Mouse (Mus musculus) stomach, embryonic 15.5 days (tissue): Measurements from ENCODE around the gene Foxp3. TPM values are rescaled to one million over a fixed set of nuclear protein-coding genes. Genes with fewer than 3 reads are reported as not detected.
A peak's percentile ranks its signal among the peaks of the same experiment; 100 is the strongest.

Source experiments
- ATAC-seq: fragments of 200-750 bp; cut with Nextera tagmentation; 2 replicates; pipeline ENCODE4 v1.8.0; 2017; ENCODE audit warnings: low read depth, moderate number of reproducible peaks, moderate TSS enrichment; ENCODE audit not compliant: insufficient read depth, low FRiP score
- H3K27ac ChIP-seq: fragments of 300-500 bp; sonication (generic); 2 replicates; pipeline ENCODE4 v1.5.1; 2015; ENCODE audit warnings: mild to moderate bottlenecking, inconsistent platforms
- H3K27me3 ChIP-seq: fragments of 300-500 bp; sonication (generic); replicated peaks from 2 replicates; pipeline ENCODE4 v1.6.1; 2015; ENCODE audit warnings: inconsistent platforms
- H3K36me3 ChIP-seq: fragments of 300-500 bp; sonication (generic); 2 replicates; pipeline ENCODE4 v1.6.1; 2015; ENCODE audit warnings: inconsistent platforms
- H3K4me1 ChIP-seq: fragments of 300-500 bp; sonication (generic); 2 replicates; pipeline ENCODE4 v1.6.1; 2015; ENCODE audit warnings: inconsistent platforms
- H3K4me2 ChIP-seq: fragments of 300-500 bp; sonication (generic); 2 replicates; pipeline ENCODE4 v1.6.1; 2015; ENCODE audit warnings: mild to moderate bottlenecking, inconsistent platforms
- H3K4me3 ChIP-seq: fragments of 300-500 bp; sonication (generic); replicated peaks from 2 replicates; pipeline ENCODE4 v1.5.1; 2015; ENCODE audit warnings: inconsistent platforms
- H3K9ac ChIP-seq: fragments of 300-500 bp; sonication (generic); 2 replicates; pipeline ENCODE4 v1.6.1; 2015; ENCODE audit warnings: inconsistent platforms
- H3K9me3 ChIP-seq: fragments of 300-500 bp; sonication (generic); 2 replicates; pipeline ENCODE4 v1.6.1; 2016; ENCODE audit warnings: inconsistent platforms
- WGBS: fragments of 180-500 bp; shearing (Covaris S2); methylation state at CpG from one replicate; pipeline ENCODE4 v1.1.7; 2015; 5-methylcytosine and 5-hydroxymethylcytosine counted together
- polyA plus RNA-seq: library from polyadenylated mRNA; unstranded; fragments of >200 nt; fragmentation: Nextera tagmentation; extraction: Ambion mirVana; gene quantifications from 2 replicates; pipeline ENCODE4 v1.2.1, GENCODE M21; 2015

Gene Foxp3
- 0.04 and 0.12 TPM in 2 replicates for polyA plus RNA-seq

- Histone ChIP-seq H3K36me3 (no peaks in the 10 kb centered on the region), H3K9ac (peak within 1 kb of the TSS; percentile 48), H3K9me3 (no peaks in the 10 kb centered on the region), H3K4me2 (peak within 1 kb of the TSS; percentile 62), H3K4me1 (peaks cover 3% of the 10 kb centered on the region; the same call in 1 of the 2 replicates), H3K4me3 (peak within 1 kb of the TSS; percentile 61), H3K27me3 (no peaks in the 10 kb centered on the region), H3K27ac (peak within 1 kb of the TSS; percentile 71; the same call in 1 of the 2 replicates)
- peak; percentile 38; the same call in 1 of the 2 replicates for ATAC-seq
- WGBS: 28% methylated on average over 71 of the region's 72 CpGs
Measured at GRCm38 (mm10) chrX:7573176-7574086, at the start of gene Foxp3. Foxp3 (plus strand) TSS chrX:7573644.

GRCm38 (mm10) chrX:7524961-7525360, 48.5 kb upstream of the Foxp3 start:
- Histone ChIP-seq H3K4me2 (no peak overlapping the region), H3K36me3 (no peaks in the 10 kb centered on the region), H3K27ac (no peak overlapping the region), H3K9ac (no peak overlapping the region), H3K4me3 (no peak overlapping the region), H3K27me3 (no peaks in the 10 kb centered on the region), H3K9me3 (no peaks in the 10 kb centered on the region), H3K4me1 (no peaks in the 10 kb centered on the region)
- WGBS: 29% methylated on average over 3 of the region's 3 CpGs
- no peak for ATAC-seq

DNA sequence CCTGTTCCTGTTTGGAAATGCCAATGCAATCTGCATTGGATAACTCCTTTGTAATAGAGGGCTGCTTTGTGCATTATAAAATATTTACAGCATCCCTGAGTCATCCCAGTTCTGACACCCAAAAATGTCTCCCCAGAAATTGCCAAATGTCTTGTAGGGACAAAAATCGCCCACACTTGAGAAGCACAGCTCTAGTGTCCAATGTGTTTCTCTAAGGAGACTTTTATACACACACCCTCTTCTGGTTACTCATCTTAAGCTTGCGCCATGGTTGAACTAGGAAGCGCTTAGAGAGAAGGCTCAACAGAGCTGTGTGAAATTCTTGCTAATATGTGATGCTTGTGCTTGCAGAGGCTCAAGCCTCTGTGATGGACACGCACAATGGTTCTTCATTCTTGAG, 20.0 kb upstream of the Foxp3 start:
- 93% methylated on average over 4 of the region's 4 CpGs for WGBS

GRCm38 (mm10) chrX:7563076-7563475, 10.4 kb upstream of the Foxp3 start:
- H3K27ac ChIP-seq: no peak overlapping the region
- no peaks in the 10 kb centered on the region for H3K9me3 ChIP-seq
- no peak overlapping the region for H3K9ac ChIP-seq
- H3K4me3 ChIP-seq: no peak overlapping the region
- 30% methylated on average over 2 of the region's 2 CpGs for WGBS
- no peaks in the 10 kb centered on the region for H3K36me3 ChIP-seq
- H3K4me1 ChIP-seq: no peaks in the 10 kb centered on the region
- H3K4me2 ChIP-seq: no peak overlapping the region
- H3K27me3 ChIP-seq: no peaks in the 10 kb centered on the region
- no peak for ATAC-seq

More for the DNA sequence above, 20.0 kb upstream of the Foxp3 start:
- Histone ChIP-seq H3K27ac (no peak overlapping the region), H3K27me3 (no peaks in the 10 kb centered on the region), H3K36me3 (no peaks in the 10 kb centered on the region), H3K9me3 (no peaks in the 10 kb centered on the region), H3K4me1 (no peaks in the 10 kb centered on the region), H3K4me2 (no peak overlapping the region), H3K9ac (no peak overlapping the region), H3K4me3 (no peak overlapping the region)
- ATAC-seq: no peak

DNA sequence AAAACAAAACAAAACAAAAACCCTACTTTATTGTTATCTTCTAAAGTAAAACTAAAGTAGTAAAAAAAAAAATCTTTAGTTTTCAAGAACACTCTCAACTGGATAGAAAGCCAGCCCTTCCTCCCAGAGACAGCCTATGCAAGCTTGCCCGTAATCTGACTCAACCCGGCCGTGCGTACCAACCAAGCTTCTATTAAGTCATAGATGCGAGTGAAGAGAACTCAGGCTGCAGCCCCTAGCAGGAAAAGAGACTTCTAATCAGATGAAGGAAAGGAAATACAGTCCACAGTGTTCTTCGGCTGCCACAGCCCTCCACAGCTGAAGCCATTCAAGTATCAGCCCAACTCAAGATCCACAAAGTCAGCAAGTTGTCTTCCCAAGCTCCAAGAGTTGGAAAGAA, 7.1 kb upstream of the Foxp3 start:
- no peaks in the 10 kb centered on the region; the same call in 1 of the 2 replicates for H3K4me1 ChIP-seq
- H3K27me3 ChIP-seq: no peaks in the 10 kb centered on the region
- no peak overlapping the region for H3K4me2 ChIP-seq
- 86% methylated on average over 6 of the region's 6 CpGs for WGBS
- no peak for ATAC-seq
- H3K27ac ChIP-seq: no peak overlapping the region
- no peak overlapping the region for H3K9ac ChIP-seq
- H3K36me3 ChIP-seq: no peaks in the 10 kb centered on the region
- no peaks in the 10 kb centered on the region for H3K9me3 ChIP-seq
- H3K4me3 ChIP-seq: no peak overlapping the region

DNA sequence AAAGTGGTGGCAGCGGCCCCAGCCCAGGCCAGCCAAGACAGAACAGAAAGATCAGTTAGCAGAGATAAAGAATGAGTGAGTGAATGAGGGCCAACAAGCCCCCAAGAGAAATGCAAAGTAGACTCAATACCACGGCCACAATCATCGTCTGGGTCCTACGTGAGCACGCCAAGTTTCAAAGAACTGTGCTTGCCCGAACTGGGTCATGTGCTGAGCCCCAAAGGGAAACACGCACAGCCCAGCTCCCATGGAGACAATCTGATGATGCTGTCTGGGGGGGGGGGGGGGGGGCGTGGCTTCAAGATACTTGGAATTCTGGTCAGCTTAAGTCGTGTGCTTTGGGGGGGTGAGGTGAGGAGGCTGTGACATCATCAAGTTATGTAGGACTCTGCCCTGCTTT, 6.0 kb upstream of the Foxp3 start:
- Histone ChIP-seq H3K4me3 (no peak overlapping the region), H3K9me3 (no peaks in the 10 kb centered on the region), H3K36me3 (no peaks in the 10 kb centered on the region), H3K4me1 (no peaks in the 10 kb centered on the region; the same call in 1 of the 2 replicates), H3K27ac (no peak overlapping the region), H3K4me2 (no peak overlapping the region), H3K27me3 (no peaks in the 10 kb centered on the region), H3K9ac (no peak overlapping the region)
- WGBS: 68% methylated on average over 9 of the region's 9 CpGs
- no peak for ATAC-seq

DNA sequence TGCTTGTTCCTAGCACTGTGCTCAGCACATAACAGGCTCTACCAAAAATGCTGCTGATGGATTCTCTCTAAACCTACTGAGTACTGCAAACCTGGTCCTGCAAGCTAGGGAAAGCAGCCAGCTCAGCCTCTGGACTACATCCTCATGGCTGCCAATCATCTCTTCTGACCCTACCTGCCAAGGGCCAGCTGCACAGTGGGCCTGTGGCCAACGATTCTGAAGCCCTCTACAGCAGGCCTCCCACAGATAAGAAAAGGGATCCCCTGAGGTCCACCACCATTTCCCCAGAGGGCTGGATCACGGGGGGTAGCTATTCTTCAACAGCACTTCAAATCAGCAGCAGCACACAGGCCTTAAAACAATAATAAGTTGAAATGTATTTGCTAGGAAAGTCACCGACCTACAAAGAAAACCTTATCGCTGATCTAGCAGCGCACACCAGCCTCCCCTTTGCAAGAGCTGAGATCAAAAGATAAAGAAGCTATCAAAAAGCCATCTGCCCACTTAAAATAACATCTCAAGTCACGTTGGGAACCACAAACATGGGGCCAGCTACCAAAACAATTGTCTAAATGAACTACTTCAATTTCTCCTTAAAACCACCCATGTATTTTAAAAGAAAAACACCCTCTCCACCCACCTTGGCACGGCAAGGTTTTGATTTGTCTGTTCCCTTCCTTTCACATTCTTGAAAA, 2.8 kb upstream of the Foxp3 start:
- Histone ChIP-seq H3K4me3 (no peak overlapping the region), H3K4me1 (peaks cover 3% of the 10 kb centered on the region; the same call in 1 of the 2 replicates), H3K36me3 (no peaks in the 10 kb centered on the region), H3K27me3 (no peaks in the 10 kb centered on the region), H3K27ac (no peak overlapping the region), H3K4me2 (no peak overlapping the region), H3K9me3 (no peaks in the 10 kb centered on the region), H3K9ac (no peak overlapping the region)
- no peak for ATAC-seq
- 64% methylated on average over 7 of the region's 7 CpGs for whole genome bisulfite sequencing

- Histone ChIP-seq H3K27ac (no peak overlapping the region), H3K9ac (no peak overlapping the region), H3K4me2 (no peak overlapping the region), H3K4me3 (no peak overlapping the region), H3K9me3 (no peaks in the 10 kb centered on the region), H3K4me1 (peaks cover 3% of the 10 kb centered on the region; the same call in 1 of the 2 replicates), H3K36me3 (no peaks in the 10 kb centered on the region), H3K27me3 (no peaks in the 10 kb centered on the region)
- 81% methylated on average over 9 of the region's 9 CpGs for WGBS
- no peak for ATAC-seq
Measured at GRCm38 (mm10) chrX:7571565-7572136, 1.8 kb upstream of the Foxp3 start.

DNA sequence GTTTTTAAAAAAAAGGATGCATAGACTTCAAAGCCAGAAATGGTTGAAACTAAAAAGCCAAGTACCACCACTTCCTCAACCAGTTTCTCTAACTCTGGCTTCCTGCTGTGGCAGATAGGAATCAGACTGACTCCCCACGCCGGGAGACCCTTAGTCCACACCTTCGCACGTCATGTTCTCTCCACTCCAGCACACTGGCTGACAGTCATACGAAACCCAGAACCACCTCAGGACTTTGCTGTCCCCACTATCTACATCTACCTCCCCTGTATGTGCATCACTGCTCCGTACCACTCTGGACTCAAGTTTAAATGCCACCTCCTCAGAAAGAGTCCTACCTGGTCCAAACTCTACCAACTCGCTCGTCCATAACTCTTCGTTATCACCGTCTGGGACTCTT, 978 bp upstream of the Foxp3 start:
- Histone ChIP-seq H3K36me3 (no peaks in the 10 kb centered on the region), H3K27me3 (no peaks in the 10 kb centered on the region), H3K9ac (no peak overlapping the region), H3K27ac (no peak overlapping the region), H3K4me2 (peak overlapping the region; percentile 62), H3K9me3 (no peaks in the 10 kb centered on the region), H3K4me1 (peaks cover 3% of the 10 kb centered on the region; the same call in 1 of the 2 replicates), H3K4me3 (no peak overlapping the region)
- no peak for ATAC-seq
- 66% methylated on average over 10 of the region's 10 CpGs for WGBS

- H3K4me1 ChIP-seq: peaks cover 3% of the 10 kb centered on the region; the same call in 1 of the 2 replicates
- H3K27ac ChIP-seq: peak within 1 kb of the TSS; percentile 71; the same call in 1 of the 2 replicates
- peak within 1 kb of the TSS; percentile 61 for H3K4me3 ChIP-seq
- 18% methylated on average over 65 of the region's 65 CpGs for WGBS
- no peaks in the 10 kb centered on the region for H3K27me3 ChIP-seq
- H3K36me3 ChIP-seq: no peaks in the 10 kb centered on the region
- peak; percentile 98 for ATAC-seq
- peak within 1 kb of the TSS; percentile 48 for H3K9ac ChIP-seq
- H3K9me3 ChIP-seq: no peaks in the 10 kb centered on the region
- peak within 1 kb of the TSS; percentile 62 for H3K4me2 ChIP-seq
Measured at GRCm38 (mm10) chrX:7574087-7574884, 842 bp downstream of the Foxp3 start, which contains the start of gene Ppp1r3f. Ppp1r3f (minus strand) TSS chrX:7574283.

DNA sequence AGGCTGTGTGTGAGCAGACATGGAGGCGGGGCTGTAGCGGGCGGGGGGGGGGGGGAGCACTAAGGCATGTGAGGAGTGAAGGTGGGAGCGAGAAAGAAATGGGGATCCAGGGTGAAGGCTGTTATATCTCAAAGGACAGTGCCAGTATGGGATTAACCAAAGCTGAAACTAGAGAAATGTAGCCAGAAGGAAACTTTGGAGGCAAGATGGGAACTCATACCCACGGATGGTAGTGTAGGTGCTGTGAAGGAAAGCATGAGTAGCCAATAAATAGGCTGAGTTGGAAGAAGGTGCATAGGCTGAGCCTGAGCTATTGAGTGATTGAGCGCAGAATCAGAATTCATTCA, 1.4 kb downstream of the Foxp3 start:
- no peaks in the 10 kb centered on the region for H3K9me3 ChIP-seq

More for the DNA sequence above, 1.4 kb downstream of the Foxp3 start:
- Histone ChIP-seq H3K4me2 (peak overlapping the region; percentile 52), H3K4me3 (peak overlapping the region; percentile 61), H3K4me1 (peaks cover 3% of the 10 kb centered on the region; the same call in 1 of the 2 replicates), H3K9ac (no peak overlapping the region), H3K27ac (no peak overlapping the region), H3K27me3 (no peaks in the 10 kb centered on the region), H3K36me3 (no peaks in the 10 kb centered on the region)
- 24% methylated on average over 6 of the region's 6 CpGs for WGBS
- no peak for ATAC-seq
